Mouse (Mus musculus): ENCODE results near the gene Mzf1.

GRCm38 (mm10) chr7:13009143-13010004 lies 45.2 kb downstream of the Mzf1 start:
- no peak for TF ChIP-seq POLR2A (IDR thresholded peaks at IDR 0.05; ENCODE audit: control insufficient read depth, low read depth, low read length)
- TF ChIP-seq CTCF (IDR thresholded peaks at IDR 0.05; ENCODE audit: control insufficient read depth, insufficient read depth, insufficient replicate concordance, low read depth, low read length) = peak; percentile 83
